Mouse (Mus musculus): ENCODE results near the gene Gm8220. TPM values are rescaled to one million over a fixed set of nuclear protein-coding genes. Genes with fewer than 3 reads are reported as not detected.
"Not testable (repeated sequence)": the region's sequence is repeated elsewhere in the genome, so short reads cannot be mapped to it uniquely, and the experiment has no call there.

Gm8220 gene
- not detected for total RNA-seq (2021)
- long read RNA-seq, result 0 reads

DNA sequence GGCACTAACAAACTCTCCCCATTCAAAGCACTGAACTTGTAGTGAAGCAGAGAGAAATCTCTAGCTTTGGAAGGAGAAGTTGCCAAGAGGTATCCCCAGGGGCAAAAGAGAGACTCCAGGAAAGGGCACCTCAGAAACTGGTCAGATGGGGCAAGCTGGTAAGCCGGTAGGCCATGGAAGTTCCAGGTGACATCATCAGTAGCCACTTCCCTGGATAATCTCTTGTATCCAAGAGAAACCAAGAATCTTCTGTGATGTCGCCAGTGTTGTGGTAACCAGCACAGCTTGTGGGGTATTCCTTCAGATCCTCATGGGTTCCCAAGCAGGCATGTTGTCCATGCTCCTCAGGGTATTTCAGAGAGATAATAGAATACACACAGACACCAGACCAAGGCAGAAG, at the start of gene Gm8220:
TSS of gene Gm8220 (plus strand) at position 301 of the 400 bp plus-strand sequence.
- not testable (repeated sequence) for DNase-seq (ENCODE audit: low spot score in 2 of 2)

DNA sequence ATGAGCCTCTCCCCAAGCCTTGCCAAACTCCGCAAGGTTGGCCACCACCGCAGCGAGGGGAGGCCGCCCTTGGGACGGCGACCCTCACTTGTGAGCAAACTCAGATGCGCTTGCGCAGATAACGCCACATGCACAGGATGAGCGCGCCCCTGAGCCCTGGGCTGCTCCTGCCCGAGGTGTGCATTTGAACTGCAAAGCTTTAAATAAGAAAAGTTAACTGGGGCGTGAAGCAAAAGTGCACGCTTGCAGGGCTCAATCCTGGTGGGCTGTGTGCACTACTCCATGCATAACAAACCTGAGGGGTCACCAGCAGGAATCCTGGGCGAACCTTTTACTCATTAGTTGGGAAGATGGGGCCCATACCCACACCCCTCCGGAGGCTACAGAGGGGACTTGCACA, 37.3 kb upstream of the Gm8220 start:
- DNase-seq (ENCODE audit: low spot score in 2 of 2), result no peak

DNA sequence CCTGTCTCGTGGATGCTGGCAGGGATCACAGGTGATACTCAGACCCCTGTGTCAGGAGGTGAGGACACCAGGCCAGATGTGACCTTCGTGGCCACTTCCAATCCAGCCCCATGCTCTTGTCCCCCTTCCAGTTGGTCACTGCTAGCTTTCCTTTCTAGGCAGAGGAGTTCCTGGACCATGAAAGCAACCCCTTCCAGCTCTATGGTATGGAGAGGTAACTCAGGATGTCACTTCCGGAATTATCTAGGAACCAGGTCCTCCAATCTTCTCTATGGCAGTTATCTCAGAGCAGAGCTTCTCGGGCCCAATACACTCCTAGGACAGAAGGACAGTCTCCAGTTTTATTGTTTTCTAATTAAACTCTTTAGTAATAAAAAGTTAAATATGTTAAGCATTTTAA, 26.7 kb downstream of the Gm8220 start:
- not testable (repeated sequence) for DNase-seq (ENCODE audit: low spot score in 2 of 2)

DNA sequence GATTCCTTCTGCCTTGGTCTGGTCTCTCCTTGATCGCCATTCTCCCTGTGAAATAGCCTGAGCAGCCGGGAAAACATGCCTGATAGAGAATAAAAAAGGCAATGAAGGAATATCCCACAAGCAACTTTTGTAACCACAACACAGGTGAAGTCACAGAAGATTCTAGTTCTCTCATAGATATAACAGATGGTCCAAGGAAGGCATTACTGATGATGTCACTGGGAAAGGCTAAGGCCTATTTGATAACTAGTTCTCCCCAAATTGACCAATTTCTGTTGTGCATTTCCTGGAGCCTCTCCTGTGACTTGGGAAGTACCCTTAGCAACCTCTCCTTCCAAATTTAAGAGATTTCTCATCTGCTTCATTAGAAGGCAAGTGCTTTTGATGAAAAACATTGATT, 53.1 kb downstream of the Gm8220 start, which contains the start of gene Gm5930:
TSS of gene Gm5930 (minus strand) at position 101 of the 400 bp plus-strand sequence.
- not testable (repeated sequence) for DNase-seq (ENCODE audit: low spot score in 2 of 2)

Other genes with a start within 250 kb of the Gm8220 start
- gene Ear2, start 182.9 kb upstream of the Gm8220 start, total RNA-seq (2021), result not detected
- not detected for gene Gm3327, start 161.7 kb upstream of the Gm8220 start, total RNA-seq (2021)
- gene Gm8212, start 87.9 kb upstream of the Gm8220 start, total RNA-seq (2021), result not detected
- not detected for gene 4930503E14Rik, start 72.3 kb upstream of the Gm8220 start, total RNA-seq (2021)
- not detected for gene Gm5930, start 53.0 kb downstream of the Gm8220 start, total RNA-seq (2021)
- not detected for gene Gm8229, start 79.8 kb downstream of the Gm8220 start, total RNA-seq (2021)
- not detected for gene Gm3371, start 125.1 kb downstream of the Gm8220 start, total RNA-seq (2021)
- not detected for gene Gm8232, start 148.1 kb downstream of the Gm8220 start, total RNA-seq (2021)
- not detected for gene BC061237, start 206.9 kb downstream of the Gm8220 start, total RNA-seq (2021)
- gene Gm17093, start 232.7 kb downstream of the Gm8220 start, total RNA-seq (2021), result not detected

All from layer of hippocampus, adult 18-20 months (tissue).